Mouse (Mus musculus): ENCODE data around the gene Olfr169.
"Not testable (repeated sequence)": the region's sequence is repeated elsewhere in the genome, so short reads cannot be mapped to it uniquely, and the experiment has no call there.

Olfr169 gene

DNA sequence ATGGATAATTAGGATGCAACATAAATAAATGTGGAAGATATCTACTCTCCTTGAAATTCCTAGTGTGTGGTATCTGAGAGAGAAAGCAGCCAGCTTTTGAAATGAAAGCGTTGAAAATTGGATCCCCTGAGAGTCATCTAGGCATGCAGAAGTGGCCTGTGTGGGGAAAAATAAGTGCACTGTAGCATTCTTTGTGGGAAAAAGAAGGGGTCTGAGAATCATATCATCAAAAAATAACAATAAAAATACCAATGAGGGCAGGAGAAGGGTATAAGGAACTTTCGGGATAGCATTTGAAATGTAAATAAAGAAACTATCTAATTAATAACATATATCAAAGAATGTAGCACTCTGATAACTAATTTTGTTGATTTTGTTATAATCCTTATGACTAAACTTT is at the start of gene Olfr169:
TSS of gene Olfr169 (minus strand) at position 101 of the 400 bp plus-strand sequence.
- DNase-seq = not testable (repeated sequence)

GRCm38 (mm10) chr16:19611782-19612181 is 40.2 kb upstream of the Olfr169 start, which contains the start of gene Olfr170:
TSS of gene Olfr170 (minus strand) at chr16:19611882.
- DNase-seq = not testable (repeated sequence)

GRCm38 (mm10) chr16:19603166-19603565 is 31.6 kb upstream of the Olfr169 start:
- no peak for DNase-seq

GRCm38 (mm10) chr16:19553429-19553828 is 18.2 kb downstream of the Olfr169 start:
- DNase-seq = not testable (repeated sequence)

DNA sequence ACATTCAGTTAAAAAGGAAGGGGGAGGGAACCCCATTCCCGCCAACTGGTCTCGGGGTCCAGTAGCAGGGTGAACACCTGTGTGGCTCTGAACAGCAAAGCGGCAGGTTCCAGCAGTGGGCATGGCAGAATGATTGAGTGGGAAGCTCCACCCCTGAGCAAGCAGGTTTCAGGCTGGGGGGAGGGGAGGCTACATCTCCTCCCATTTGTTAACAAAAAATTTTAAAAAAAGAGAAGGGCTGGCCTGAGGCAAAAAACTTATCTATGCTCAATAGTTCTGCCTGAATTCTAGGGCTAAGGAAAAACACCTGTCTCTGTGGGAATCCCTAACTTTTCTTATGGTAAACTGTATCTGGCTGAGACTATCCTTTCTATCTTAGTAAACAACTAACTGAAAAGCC is 19.4 kb downstream of the Olfr169 start:
- not testable (repeated sequence) for DNase-seq

DNA sequence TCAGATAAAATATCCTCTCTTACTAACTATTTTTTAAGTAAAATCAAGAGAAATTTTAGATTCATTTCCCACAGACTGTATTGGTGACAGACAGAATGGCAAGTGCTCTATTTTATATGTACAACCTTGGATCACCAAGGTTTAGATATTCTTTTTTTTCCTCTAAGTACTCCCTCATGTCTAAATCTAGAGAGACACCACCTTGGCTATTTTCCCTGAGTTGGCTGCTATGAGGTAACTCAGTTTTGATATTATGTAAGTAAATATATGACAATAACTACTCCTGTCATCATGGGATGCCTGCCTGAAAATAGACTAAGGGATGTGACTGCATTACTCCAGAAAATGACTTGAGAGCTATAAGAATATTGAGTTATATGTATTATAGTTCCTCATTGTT is 36.2 kb downstream of the Olfr169 start, which contains the start of gene Olfr168:
TSS of gene Olfr168 (minus strand) at position 101 of the 400 bp plus-strand sequence.
- DNase-seq = no peak

DNA sequence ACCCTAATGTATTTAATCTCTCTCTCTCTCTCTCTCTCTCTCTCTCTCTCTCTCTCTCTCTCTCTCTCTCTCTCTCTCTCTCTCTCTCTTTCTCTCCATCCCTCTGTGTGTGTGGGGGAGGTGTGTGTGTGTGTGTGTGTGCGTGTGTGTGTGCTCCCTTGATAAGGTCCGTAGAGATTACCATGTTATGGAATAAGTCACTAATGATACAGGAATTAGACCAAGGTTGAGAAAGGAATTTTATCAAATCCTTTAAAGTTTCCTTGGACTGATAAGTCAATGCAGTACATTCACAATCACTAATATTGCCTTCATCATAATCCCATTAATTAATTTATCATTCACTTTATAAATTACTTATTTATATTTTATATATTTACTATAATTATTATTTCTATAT is 49.4 kb downstream of the Olfr169 start, which contains the start of gene Olfr167:
TSS of gene Olfr167 (minus strand) at position 101 of the 400 bp plus-strand sequence.
- DNase-seq = no peak
